Mouse (Mus musculus): Measurements from ENCODE around the gene Ccl21a. TPM values are rescaled to one million over a fixed set of nuclear protein-coding genes. Genes with fewer than 3 reads are reported as not detected.
"Not testable (repeated sequence)": the region's sequence is repeated elsewhere in the genome, so short reads cannot be mapped to it uniquely, and the experiment has no call there.

The Ccl21a gene
- polyA plus RNA-seq (2015; fragmentation: Nextera tagmentation; extraction: Ambion mirVana): 74.8 and 78.1 TPM in 2 replicates

DNA sequence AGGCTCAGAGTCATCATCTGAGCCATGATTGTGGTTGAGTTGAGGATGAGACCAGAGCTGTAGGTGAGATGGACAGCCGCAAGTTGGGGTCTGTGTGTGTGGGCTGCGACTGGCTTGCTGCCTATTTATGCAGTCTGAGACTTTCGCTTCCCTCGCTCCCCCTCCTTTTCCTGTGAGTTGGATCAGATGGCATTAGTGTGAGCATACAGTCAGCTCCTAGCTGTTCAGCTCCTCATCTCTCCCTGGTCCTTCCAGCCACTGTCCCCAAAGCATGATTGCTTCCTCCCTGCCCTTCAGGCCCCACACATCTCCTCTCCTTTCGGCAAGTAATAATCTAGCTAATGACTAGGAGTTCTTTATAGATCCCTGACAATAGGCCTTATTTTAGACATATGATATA is at the start of gene Ccl21a:
Gene Ccl21a (minus strand): TSS at position 101 of the 400 bp plus-strand sequence.
- not testable (repeated sequence) for H3K9ac ChIP-seq (ENCODE audit: low read length); H3K9me3 ChIP-seq (ENCODE audit: control insufficient read depth, low read length); H3K4me1 ChIP-seq (replicated peaks; ENCODE audit: control insufficient read depth, insufficient read depth, low read length); H3K4me2 ChIP-seq (ENCODE audit: low read depth, low read length); H3K36me3 ChIP-seq (ENCODE audit: control insufficient read depth, insufficient read depth, low read length); H3K27ac ChIP-seq (ENCODE audit: low read length); H3K27me3 ChIP-seq (ENCODE audit: control insufficient read depth, insufficient read depth, low read depth, low read length); H3K4me3 ChIP-seq (ENCODE audit: low read length); ATAC-seq (ENCODE audit: low read depth)
- WGBS: no CpG with 5 or more reads among the region's 5 CpGs

DNA sequence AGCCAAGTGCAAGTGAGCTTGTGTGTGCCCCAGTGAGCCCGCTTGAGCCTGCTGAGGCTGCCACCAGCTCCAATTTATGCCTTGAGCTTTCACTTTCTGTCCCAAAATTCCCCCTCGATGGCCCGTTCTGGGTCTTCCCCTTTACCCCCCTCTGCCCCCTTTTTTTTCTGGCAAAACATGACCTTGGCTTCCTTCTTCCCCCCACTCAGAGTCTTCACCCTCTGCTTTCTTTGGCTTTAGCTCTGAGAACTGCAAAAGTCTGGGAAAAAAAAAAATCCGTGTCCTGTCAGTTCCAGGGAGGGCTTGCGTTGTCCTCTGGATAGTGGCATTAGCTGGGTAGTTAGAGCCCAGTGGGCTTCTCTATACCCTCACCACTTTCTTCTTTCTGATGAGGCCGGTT is 17.3 kb downstream of the Ccl21a start, which contains the start of gene Ccl19:
Gene Ccl19 (minus strand): TSS at position 101 of the 400 bp plus-strand sequence.
- H3K9ac ChIP-seq (ENCODE audit: low read length); ATAC-seq (ENCODE audit: low read depth): not testable (repeated sequence)
- WGBS: no CpG with 5 or more reads among the region's 6 CpGs

DNA sequence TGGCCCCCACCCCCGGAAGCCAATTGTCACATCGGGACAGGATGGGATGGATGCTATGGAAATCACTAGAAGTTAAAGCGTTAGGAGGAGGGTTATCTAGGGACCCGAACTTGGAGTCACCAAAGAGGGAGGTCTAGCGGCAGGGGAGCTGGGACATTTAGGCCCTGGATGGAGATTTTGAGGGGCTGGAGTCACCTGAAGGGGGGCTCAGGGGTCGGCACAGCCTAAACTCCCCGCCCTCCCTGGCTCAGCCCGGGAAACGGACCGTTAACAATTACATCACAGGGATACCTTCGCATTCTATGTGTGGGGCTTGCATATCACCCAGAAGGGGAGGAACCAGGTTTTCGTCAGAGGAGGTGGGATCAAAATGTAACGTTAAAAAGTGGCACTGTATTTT is 38.5 kb downstream of the Ccl21a start, which contains the start of gene 4930578G10Rik:
Gene 4930578G10Rik (plus strand): TSS at position 301 of the 400 bp plus-strand sequence.
- H3K4me2 ChIP-seq (ENCODE audit: low read depth, low read length); H3K4me3 ChIP-seq (ENCODE audit: low read length); H3K9me3 ChIP-seq (ENCODE audit: control insufficient read depth, low read length); H3K27ac ChIP-seq (ENCODE audit: low read length); H3K4me1 ChIP-seq (replicated peaks; ENCODE audit: control insufficient read depth, insufficient read depth, low read length); ATAC-seq (ENCODE audit: low read depth); H3K27me3 ChIP-seq (ENCODE audit: control insufficient read depth, insufficient read depth, low read depth, low read length); H3K9ac ChIP-seq (ENCODE audit: low read length); H3K36me3 ChIP-seq (ENCODE audit: control insufficient read depth, insufficient read depth, low read length): not testable (repeated sequence)
- no CpG with 5 or more reads among the region's 13 CpGs for WGBS

More for the DNA sequence above, 17.3 kb downstream of the Ccl21a start, which contains the start of gene Ccl19:
- not testable (repeated sequence) for H3K4me3 ChIP-seq (ENCODE audit: low read length); H3K27me3 ChIP-seq (ENCODE audit: control insufficient read depth, insufficient read depth, low read depth, low read length); H3K36me3 ChIP-seq (ENCODE audit: control insufficient read depth, insufficient read depth, low read length); H3K4me1 ChIP-seq (replicated peaks; ENCODE audit: control insufficient read depth, insufficient read depth, low read length); H3K4me2 ChIP-seq (ENCODE audit: low read depth, low read length); H3K9me3 ChIP-seq (ENCODE audit: control insufficient read depth, low read length); H3K27ac ChIP-seq (ENCODE audit: low read length)

Other genes with a start within 250 kb of the Ccl21a start
- 0.15 TPM in 1 of 2 replicates, not detected in the other for gene Fam205a2, start 245.8 kb downstream of the Ccl21a start, polyA plus RNA-seq (2015; fragmentation: Nextera tagmentation; extraction: Ambion mirVana)
- 1.0 TPM in 1 of 2 replicates, not detected in the other for gene Gm10591, start 161.8 kb downstream of the Ccl21a start, polyA plus RNA-seq (2015; fragmentation: Nextera tagmentation; extraction: Ambion mirVana)
- gene Gm2564, start 144.3 kb downstream of the Ccl21a start, polyA plus RNA-seq (2015; fragmentation: Nextera tagmentation; extraction: Ambion mirVana): 0.77 TPM in 1 of 2 replicates, not detected in the other
- not detected in 2 replicates for gene Ccl27b, start 118.7 kb downstream of the Ccl21a start, polyA plus RNA-seq (2015; fragmentation: Nextera tagmentation; extraction: Ambion mirVana)
- gene Il11ra2, start 112.1 kb downstream of the Ccl21a start, polyA plus RNA-seq (2015; fragmentation: Nextera tagmentation; extraction: Ambion mirVana): not detected in 2 replicates
- gene 4930578G10Rik, start 38.4 kb downstream of the Ccl21a start, polyA plus RNA-seq (2015; fragmentation: Nextera tagmentation; extraction: Ambion mirVana): not detected in 2 replicates
- not detected in 2 replicates for gene Ccl19, start 17.4 kb downstream of the Ccl21a start, polyA plus RNA-seq (2015; fragmentation: Nextera tagmentation; extraction: Ambion mirVana)
- gene Fam205a1, start 79.9 kb upstream of the Ccl21a start, polyA plus RNA-seq (2015; fragmentation: Nextera tagmentation; extraction: Ambion mirVana): 0.04 TPM in 1 of 2 replicates, not detected in the other
- 0.11 TPM in 2 replicates for gene Gm12394, start 82.8 kb upstream of the Ccl21a start, polyA plus RNA-seq (2015; fragmentation: Nextera tagmentation; extraction: Ambion mirVana)
- not detected in 2 replicates for gene Fam205c, start 100.2 kb upstream of the Ccl21a start, polyA plus RNA-seq (2015; fragmentation: Nextera tagmentation; extraction: Ambion mirVana)
- gene Phf24, start 142.7 kb upstream of the Ccl21a start, polyA plus RNA-seq (2015; fragmentation: Nextera tagmentation; extraction: Ambion mirVana): 0.39 and 0.50 TPM in 2 replicates
- 6.2 and 7.3 TPM in 2 replicates for gene Dnajb5, start 175.8 kb upstream of the Ccl21a start, polyA plus RNA-seq (2015; fragmentation: Nextera tagmentation; extraction: Ambion mirVana)
- gene 1700022I11Rik, start 195.6 kb upstream of the Ccl21a start, polyA plus RNA-seq (2015; fragmentation: Nextera tagmentation; extraction: Ambion mirVana): 0.44 and 0.53 TPM in 2 replicates
- gene Vcp, start 226.5 kb upstream of the Ccl21a start, polyA plus RNA-seq (2015; fragmentation: Nextera tagmentation; extraction: Ambion mirVana): 482 and 519 TPM in 2 replicates
- gene Fancg, start 236.5 kb upstream of the Ccl21a start, polyA plus RNA-seq (2015; fragmentation: Nextera tagmentation; extraction: Ambion mirVana): 22.5 and 24.1 TPM in 2 replicates